Mouse (Mus musculus) ES-Bruce4 (cell line): ENCODE measurements at regions not wholly inside any gene's neighbourhood (a gene's known extent, or its start where the extent isn't known, plus 50 kb on each side); places are given as distances from the start of the nearest gene placed in this dataset.

Experiments used
- H3K27ac ChIP-seq: 2 replicates; pipeline ENCODE4 v1.5.1; 2012; ENCODE audit warnings: low read length, inconsistent platforms; ENCODE audit not compliant: insufficient read depth
- H3K27me3 ChIP-seq: 2 replicates; pipeline ENCODE4 v1.6.1; 2012; ENCODE audit warnings: mild to moderate bottlenecking, low read length, inconsistent platforms; ENCODE audit not compliant: control insufficient read depth, poor library complexity, insufficient read depth, severe bottlenecking
- H3K36me3 ChIP-seq: 2 replicates; pipeline ENCODE4 v1.6.1; 2012; ENCODE audit warnings: inconsistent platforms, mild to moderate bottlenecking, low read length, moderate library complexity; ENCODE audit not compliant: control insufficient read depth, poor library complexity, insufficient read depth, severe bottlenecking
- H3K4me1 ChIP-seq: one replicate; pipeline ENCODE4 v1.8.1; 2011; ENCODE audit warnings: low read length; ENCODE audit not compliant: control insufficient read depth, insufficient read depth
- H3K4me3 ChIP-seq: 2 replicates; pipeline ENCODE4 v1.5.1; 2011; ENCODE audit warnings: low read depth, mild to moderate bottlenecking, low read length
- H3K9ac ChIP-seq: 2 replicates; pipeline ENCODE4 v1.6.1; 2012; ENCODE audit warnings: low read depth, mild to moderate bottlenecking, inconsistent platforms; ENCODE audit not compliant: poor library complexity, severe bottlenecking
- H3K9me3 ChIP-seq: replicated peaks from 2 replicates; pipeline ENCODE4 v1.6.1; 2012; ENCODE audit warnings: mild to moderate bottlenecking, low read length, inconsistent platforms; ENCODE audit not compliant: control insufficient read depth, poor library complexity, insufficient read depth, severe bottlenecking
- CTCF ChIP-seq: IDR thresholded peaks from one replicate; pipeline ENCODE4 v1.8.1; 2011; ENCODE audit warnings: low read depth, low read length
- EP300 ChIP-seq: IDR thresholded peaks from 2 replicates; pipeline ENCODE4 v1.6.1; 2011; ENCODE audit warnings: low read depth, low read length; ENCODE audit not compliant: insufficient read depth
- POLR2A ChIP-seq: IDR thresholded peaks from one replicate; pipeline ENCODE4 v1.8.1; 2011; ENCODE audit warnings: low read length; ENCODE audit not compliant: insufficient read depth

DNA sequence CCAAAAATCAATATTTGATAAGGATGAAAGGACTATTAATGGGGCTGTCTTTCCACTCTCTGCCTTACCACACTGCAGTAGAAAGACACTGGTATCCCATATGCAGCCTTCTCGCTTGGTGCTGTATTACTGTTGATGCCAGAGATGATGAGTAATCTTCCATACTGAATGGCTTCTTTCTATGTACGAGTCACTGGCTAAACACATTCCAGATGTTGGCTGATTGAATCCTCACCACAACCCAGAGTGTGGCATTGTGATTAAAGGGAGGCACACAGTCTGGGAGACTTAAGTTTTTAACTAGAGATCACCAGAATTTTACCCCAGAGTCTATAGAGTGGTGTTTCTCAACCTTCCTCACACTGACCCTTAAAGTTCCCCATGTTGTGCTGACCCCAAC, 84.9 kb upstream of the Ank start:
- Histone ChIP-seq H3K36me3 (no peaks in the 10 kb centered on the region), H3K9ac (no peak overlapping the region), H3K4me1 (no peaks in the 10 kb centered on the region), H3K9me3 (no peaks in the 10 kb centered on the region; the same call in 1 of the 2 replicates), H3K27me3 (no peaks in the 10 kb centered on the region), H3K4me3 (no peak overlapping the region), H3K27ac (no peak overlapping the region)
- TF ChIP-seq EP300 (no peak), POLR2A (no peak), CTCF (no peak)

- Histone ChIP-seq H3K9me3 (peaks cover 11% of the 10 kb centered on the region), H3K36me3 (no peaks in the 10 kb centered on the region), H3K27ac (no peak overlapping the region), H3K27me3 (no peaks in the 10 kb centered on the region), H3K9ac (no peak overlapping the region), H3K4me3 (no peak overlapping the region), H3K4me1 (no peaks in the 10 kb centered on the region)
- TF ChIP-seq CTCF: no peak
- TF ChIP-seq EP300: no peak
- no peak for TF ChIP-seq POLR2A
These were observed 75.9 kb upstream of the Ank start for GRCm38 (mm10) chr15:27390567-27390966.

DNA sequence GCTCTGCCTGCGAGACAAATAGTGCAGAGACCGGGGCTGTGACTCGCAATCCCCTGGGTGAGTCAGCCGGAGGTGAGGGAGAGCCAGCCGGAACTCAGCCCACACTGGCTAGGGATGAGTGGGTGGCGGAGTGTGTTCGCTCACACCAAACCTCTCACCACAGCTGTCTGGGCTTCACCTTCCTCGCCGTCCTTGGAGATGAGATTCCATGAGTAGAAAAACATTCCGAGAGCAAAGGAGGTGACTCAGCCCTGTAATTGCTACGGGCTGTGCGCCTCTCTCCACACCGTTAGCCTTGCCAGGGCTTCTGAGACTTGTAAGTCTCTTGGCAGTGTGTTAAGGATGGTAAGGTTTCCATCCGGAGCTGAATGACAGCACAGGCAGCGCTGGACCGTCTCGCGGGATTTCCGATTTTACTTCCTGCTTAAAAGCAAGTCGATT, 60.7 kb upstream of the Ank start:
- no peak for TF ChIP-seq CTCF
- TF ChIP-seq POLR2A: no peak
- no peak for TF ChIP-seq EP300
- H3K9me3 ChIP-seq: no peaks in the 10 kb centered on the region
- H3K36me3 ChIP-seq: no peaks in the 10 kb centered on the region
- H3K27ac ChIP-seq: no peak overlapping the region
- no peaks in the 10 kb centered on the region for H3K27me3 ChIP-seq
- no peaks in the 10 kb centered on the region for H3K4me1 ChIP-seq
- H3K4me3 ChIP-seq: no peak overlapping the region
- no peak overlapping the region for H3K9ac ChIP-seq

GRCm38 (mm10) chr15:27409856-27410255, 56.6 kb upstream of the Ank start:
- H3K27ac ChIP-seq: no peak overlapping the region
- no peak overlapping the region for H3K9ac ChIP-seq
- H3K36me3 ChIP-seq: no peaks in the 10 kb centered on the region
- no peaks in the 10 kb centered on the region for H3K9me3 ChIP-seq
- H3K4me3 ChIP-seq: no peak overlapping the region
- H3K27me3 ChIP-seq: no peaks in the 10 kb centered on the region
- TF ChIP-seq CTCF (no peak), EP300 (no peak), POLR2A (no peak)
- H3K4me1 ChIP-seq: no peaks in the 10 kb centered on the region

- H3K27me3 ChIP-seq: no peaks in the 10 kb centered on the region
- no peak overlapping the region for H3K9ac ChIP-seq
- H3K9me3 ChIP-seq: no peaks in the 10 kb centered on the region
- no peak for TF ChIP-seq EP300
- no peak for TF ChIP-seq POLR2A
- no peak for TF ChIP-seq CTCF
- H3K4me1 ChIP-seq: no peaks in the 10 kb centered on the region
- H3K4me3 ChIP-seq: no peak overlapping the region
- no peaks in the 10 kb centered on the region for H3K36me3 ChIP-seq
- no peak overlapping the region for H3K27ac ChIP-seq
These were observed 54.2 kb upstream of the Ank start for GRCm38 (mm10) chr15:27412304-27412703.

GRCm38 (mm10) chr15:27412761-27413160, 53.7 kb upstream of the Ank start:
- no peak overlapping the region for H3K9ac ChIP-seq
- no peaks in the 10 kb centered on the region for H3K4me1 ChIP-seq
- H3K27ac ChIP-seq: no peak overlapping the region
- TF ChIP-seq CTCF: no peak
- no peak for TF ChIP-seq EP300
- TF ChIP-seq POLR2A: no peak
- H3K36me3 ChIP-seq: no peaks in the 10 kb centered on the region
- no peak overlapping the region for H3K4me3 ChIP-seq
- no peaks in the 10 kb centered on the region for H3K27me3 ChIP-seq
- no peaks in the 10 kb centered on the region for H3K9me3 ChIP-seq
